Mouse (Mus musculus): ENCODE measurements around the gene Olfr51. TPM values are rescaled to one million over a fixed set of nuclear protein-coding genes. Genes with fewer than 3 reads are reported as not detected.
"Not testable (repeated sequence)": the region's sequence is repeated elsewhere in the genome, so short reads cannot be mapped to it uniquely, and the experiment has no call there.

The Olfr51 gene
- not detected in 2 replicates for polyA plus RNA-seq (2012; rRNA removed)

DNA sequence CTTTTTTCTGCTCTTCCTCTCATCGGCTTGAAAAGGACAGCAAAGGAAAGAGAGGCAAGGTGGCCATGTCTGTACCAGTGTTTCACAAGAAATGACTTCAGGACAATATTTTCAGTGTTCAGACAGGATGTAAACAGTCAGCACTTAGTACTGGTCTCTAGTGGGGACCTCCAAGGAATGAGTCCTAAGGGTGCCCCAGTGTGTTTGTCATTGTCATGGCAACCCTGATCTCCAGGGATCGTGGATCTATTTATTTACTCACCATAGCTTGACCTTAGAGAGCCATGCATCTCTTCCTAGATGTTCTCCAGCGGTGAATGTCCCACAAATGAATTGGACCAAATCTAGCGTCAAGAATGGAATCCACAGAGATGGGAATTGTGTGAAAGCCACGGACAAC is at the start of gene Olfr51:
Olfr51 (plus strand) TSS at position 301 of the 400 bp plus-strand sequence.
- no peak for DNase-seq (ENCODE audit: extremely low spot score in 1 of 2, low spot score in 1 of 2)

- no peak for DNase-seq (ENCODE audit: extremely low spot score in 1 of 2, low spot score in 1 of 2)
These were observed 49.7 kb upstream of the Olfr51 start, which contains the start of gene Prop1 for GRCm38 (mm10) chr11:50953665-50954064. Prop1 (minus strand) TSS chr11:50953765.

GRCm38 (mm10) chr11:50964886-50965285 is 38.5 kb upstream of the Olfr51 start:
- no peak for DNase-seq (ENCODE audit: extremely low spot score in 1 of 2, low spot score in 1 of 2)

DNA sequence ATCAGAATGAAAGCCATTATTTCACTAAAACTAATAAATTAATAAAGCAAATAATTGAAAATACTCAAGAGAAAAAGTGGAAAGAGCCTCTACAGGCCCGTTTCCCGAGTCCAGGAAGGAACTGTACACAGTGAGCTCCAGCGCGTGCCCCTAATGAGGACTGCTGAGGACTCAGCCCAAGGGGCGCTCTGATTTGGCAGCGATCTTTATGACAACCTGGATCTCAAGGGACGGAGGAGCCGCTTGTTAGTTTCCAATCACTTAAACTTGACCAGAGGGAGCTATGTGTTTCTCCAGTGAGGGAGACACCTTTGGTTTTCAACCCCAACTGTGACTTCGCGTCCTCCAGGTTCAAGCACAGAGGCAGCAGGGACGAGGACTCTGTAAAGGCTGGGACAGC is 37.2 kb upstream of the Olfr51 start, which contains the start of gene Olfr1378:
Olfr1378 (plus strand) TSS at position 301 of the 400 bp plus-strand sequence.
- DNase-seq (ENCODE audit: extremely low spot score in 1 of 2, low spot score in 1 of 2) = no peak

GRCm38 (mm10) chr11:50977216-50977615 is 26.2 kb upstream of the Olfr51 start:
- peak in 1 of 2 experiments; percentile 0 for DNase-seq (ENCODE audit: extremely low spot score in 1 of 2, low spot score in 1 of 2)

DNA sequence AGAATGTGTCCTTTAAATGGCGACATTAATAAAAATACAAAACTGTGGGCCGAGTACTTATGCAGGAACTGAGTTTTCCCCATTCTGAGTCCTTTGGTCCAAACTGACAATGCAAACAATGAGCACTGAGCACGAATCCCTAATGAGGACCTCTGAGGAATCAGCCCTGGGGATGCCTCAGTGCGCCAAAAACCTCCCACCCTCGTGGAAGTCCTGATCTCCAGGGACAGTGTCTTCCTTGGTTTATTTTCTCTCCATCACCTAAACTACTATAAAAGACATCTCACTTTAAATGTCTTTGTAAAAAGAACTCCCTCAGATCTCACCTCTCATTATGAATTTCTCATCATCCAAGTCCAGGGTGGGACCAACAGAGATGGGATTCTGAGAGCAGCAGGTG is 21.7 kb upstream of the Olfr51 start, which contains the start of gene Olfr1377:
Olfr1377 (plus strand) TSS at position 301 of the 400 bp plus-strand sequence.
- DNase-seq (ENCODE audit: extremely low spot score in 1 of 2, low spot score in 1 of 2) = no peak

DNA sequence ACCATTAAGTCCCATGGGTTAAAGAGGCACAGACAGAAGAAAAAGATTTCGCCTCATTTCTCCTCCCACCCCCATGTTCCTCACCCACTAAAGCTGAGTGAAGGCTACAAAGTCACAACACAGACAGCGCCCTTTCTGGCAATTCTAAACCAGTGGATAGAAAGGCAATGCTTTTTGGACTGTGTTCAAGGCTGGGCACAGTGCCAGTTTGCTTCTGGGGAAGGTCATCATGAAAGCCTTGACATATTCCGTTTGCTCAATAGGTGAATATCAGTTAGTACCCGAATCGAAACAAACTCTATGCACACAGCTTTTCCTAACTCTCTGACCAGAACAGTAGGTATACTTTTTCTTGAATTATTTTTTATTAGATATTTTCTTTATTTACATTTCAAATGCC is 8.4 kb downstream of the Olfr51 start:
- DNase-seq (ENCODE audit: extremely low spot score in 1 of 2, low spot score in 1 of 2) = no peak

- no peak for DNase-seq (ENCODE audit: extremely low spot score in 1 of 2, low spot score in 1 of 2)
These were observed 10.5 kb downstream of the Olfr51 start, which contains the start of gene Olfr54 for GRCm38 (mm10) chr11:51013936-51014335. Olfr54 (plus strand) TSS chr11:51014236.

DNA sequence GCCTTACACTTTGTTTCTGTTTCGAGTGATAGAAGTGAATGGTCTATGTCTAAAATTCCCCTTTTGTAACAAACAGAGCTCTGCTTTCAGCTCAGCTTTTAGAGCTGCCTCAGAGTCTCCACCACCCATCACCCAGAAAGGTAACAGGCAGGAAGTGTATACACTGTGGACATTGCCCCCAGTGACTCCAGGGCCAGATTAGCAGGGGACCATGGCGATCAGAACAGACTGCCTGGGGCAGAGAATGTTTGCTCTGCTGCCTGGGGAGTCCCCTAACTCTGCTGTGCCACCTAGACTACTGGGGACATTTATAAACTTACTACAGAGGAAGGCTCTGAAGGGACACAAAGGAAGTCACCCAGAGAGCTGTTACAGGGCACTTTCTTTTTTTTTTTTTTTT is 12.9 kb downstream of the Olfr51 start:
- DNase-seq (ENCODE audit: extremely low spot score in 1 of 2, low spot score in 1 of 2) = no peak

GRCm38 (mm10) chr11:51026811-51027210 is 23.4 kb downstream of the Olfr51 start:
- DNase-seq (ENCODE audit: extremely low spot score in 1 of 2, low spot score in 1 of 2) = not testable (repeated sequence)

DNA sequence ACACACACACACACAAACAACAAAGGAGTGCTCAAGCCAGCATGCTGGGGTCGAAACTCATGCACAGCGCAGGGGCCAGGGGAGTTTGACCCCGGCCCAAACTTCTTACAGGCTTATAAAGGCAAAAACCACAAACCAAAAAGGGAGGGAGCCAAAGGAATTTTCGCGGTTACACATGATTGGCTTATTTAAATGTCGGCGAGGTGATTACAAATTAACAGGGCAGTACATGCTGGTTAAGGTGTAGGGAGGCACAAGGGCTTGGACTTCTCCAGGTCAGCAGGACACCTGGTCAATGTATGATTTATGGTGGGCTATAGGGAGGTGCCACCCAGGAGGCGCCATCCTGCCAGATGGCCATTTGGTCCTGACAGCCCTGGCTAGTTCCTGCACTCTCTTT is 26.0 kb downstream of the Olfr51 start:
- DNase-seq (ENCODE audit: extremely low spot score in 1 of 2, low spot score in 1 of 2) = not testable (repeated sequence)

DNA sequence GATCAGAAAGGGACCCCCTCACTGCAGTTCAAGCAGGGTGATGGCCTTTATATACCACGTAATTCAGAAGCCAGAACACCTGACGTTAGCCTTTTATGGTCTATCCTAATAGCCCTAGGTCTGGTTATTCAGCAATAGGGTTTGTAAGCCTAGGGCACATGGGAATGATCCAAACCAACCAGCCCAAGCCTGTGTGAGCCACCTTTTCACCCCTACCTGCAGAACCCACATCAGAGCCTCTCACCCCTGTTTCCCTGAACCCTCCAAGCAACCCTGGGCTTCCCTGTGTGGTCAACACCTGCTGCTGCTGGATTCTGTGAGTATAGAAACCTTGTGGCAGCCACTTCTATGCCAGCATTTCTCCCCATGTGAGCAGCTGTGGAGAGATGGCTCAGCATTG is 26.8 kb downstream of the Olfr51 start:
- DNase-seq (ENCODE audit: extremely low spot score in 1 of 2, low spot score in 1 of 2) = no peak

- peak in 1 of 2 experiments; percentile 45 for DNase-seq (ENCODE audit: extremely low spot score in 1 of 2, low spot score in 1 of 2)
These were observed 29.5 kb downstream of the Olfr51 start for GRCm38 (mm10) chr11:51032851-51033250.

DNA sequence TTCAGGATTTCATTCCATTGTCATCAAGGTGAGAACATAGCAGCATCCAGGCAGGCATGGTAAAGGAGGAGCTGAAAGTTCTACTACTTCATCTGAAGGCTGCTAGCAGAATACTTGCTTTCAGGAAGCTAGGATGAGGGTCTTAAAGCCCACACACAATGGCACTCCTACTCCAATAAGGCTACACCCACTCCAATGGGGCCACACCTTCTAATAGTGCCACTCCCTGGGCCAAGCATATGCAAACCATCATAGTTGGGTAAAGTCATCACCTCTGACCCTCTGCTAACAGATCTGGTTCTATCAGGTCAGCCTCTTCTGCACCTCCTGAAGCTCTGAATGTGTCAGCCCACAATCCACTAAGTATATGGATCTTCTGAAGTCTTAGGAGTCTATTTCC is 30.7 kb downstream of the Olfr51 start:
- not testable (repeated sequence) for DNase-seq (ENCODE audit: extremely low spot score in 1 of 2, low spot score in 1 of 2)

- no peak for DNase-seq (ENCODE audit: extremely low spot score in 1 of 2, low spot score in 1 of 2)
These were observed 32.6 kb downstream of the Olfr51 start for GRCm38 (mm10) chr11:51035951-51036350.

GRCm38 (mm10) chr11:51044776-51045175 is 41.4 kb downstream of the Olfr51 start:
- DNase-seq (ENCODE audit: extremely low spot score in 1 of 2, low spot score in 1 of 2) = not testable (repeated sequence)

- not testable (repeated sequence) for DNase-seq (ENCODE audit: extremely low spot score in 1 of 2, low spot score in 1 of 2)
These were observed 44.4 kb downstream of the Olfr51 start, which contains the start of gene Olfr1375 for GRCm38 (mm10) chr11:51047809-51048208. Olfr1375 (plus strand) TSS chr11:51048109.

DNA sequence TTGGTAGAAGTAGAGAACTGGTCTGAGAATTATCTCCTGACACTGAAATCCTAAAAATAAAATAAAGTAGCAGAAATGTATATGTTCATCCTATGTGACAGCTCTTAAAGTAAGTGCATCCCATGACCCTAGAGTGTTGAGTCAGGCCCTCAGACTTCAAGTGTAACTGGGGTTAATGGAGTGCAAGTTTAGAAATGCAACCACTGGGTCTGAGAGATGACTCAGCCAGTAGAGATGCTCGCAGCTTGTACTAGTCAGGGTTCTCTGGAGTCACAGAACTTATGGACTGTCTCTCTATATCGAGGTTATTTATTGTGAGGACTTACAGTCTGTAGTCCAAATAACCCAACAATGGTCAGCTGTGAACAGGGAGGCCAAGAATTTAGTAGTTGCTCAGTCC is 48.3 kb downstream of the Olfr51 start:
- DNase-seq (ENCODE audit: extremely low spot score in 1 of 2, low spot score in 1 of 2) = no peak

GRCm38 (mm10) chr11:51053230-51053629 is 49.8 kb downstream of the Olfr51 start:
- peak in 1 of 2 experiments; percentile 37 for DNase-seq (ENCODE audit: extremely low spot score in 1 of 2, low spot score in 1 of 2)

- DNase-seq (ENCODE audit: extremely low spot score in 1 of 2, low spot score in 1 of 2) = peak; percentile 38 to 73
These were observed 55.8 kb downstream of the Olfr51 start, which contains the start of gene Zfp354a for GRCm38 (mm10) chr11:51059151-51059571. Zfp354a (plus strand) TSS chr11:51059257.
